Mouse (Mus musculus) lung, postnatal 4 days (tissue): Measurements from ENCODE around the gene 1600002K03Rik.
"Not testable (repeated sequence)": the region's sequence is repeated elsewhere in the genome, so short reads cannot be mapped to it uniquely, and the experiment has no call there.

Source experiments
- DNase-seq, 2 experiments: peaks; one replicate each; pipeline ENCODE4 v3.0.0; 2021

1600002K03Rik gene

GRCm38 (mm10) chr10:80155277-80155676 lies 17.5 kb upstream of the 1600002K03Rik start:
- DNase-seq, result no peak

GRCm38 (mm10) chr10:80156002-80156751 lies 16.6 kb upstream of the 1600002K03Rik start:
- DNase-seq, result no peak

DNA sequence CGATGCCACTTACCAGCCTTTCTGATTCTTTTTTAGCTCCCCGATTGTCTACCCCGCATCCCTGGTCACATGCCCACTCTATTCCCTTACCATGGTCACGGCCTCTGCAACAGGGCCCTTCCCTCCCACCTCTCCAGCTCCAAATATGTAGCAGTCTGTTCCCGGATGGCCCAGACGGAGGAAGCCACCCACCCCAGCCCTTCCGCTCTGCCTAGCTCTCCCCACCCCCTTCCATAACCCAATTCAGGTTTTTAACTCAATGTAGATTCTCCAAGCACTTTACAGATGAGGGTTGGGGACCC lies 16.0 kb upstream of the 1600002K03Rik start:
- DNase-seq, result peak; percentile 60 to 74

DNA sequence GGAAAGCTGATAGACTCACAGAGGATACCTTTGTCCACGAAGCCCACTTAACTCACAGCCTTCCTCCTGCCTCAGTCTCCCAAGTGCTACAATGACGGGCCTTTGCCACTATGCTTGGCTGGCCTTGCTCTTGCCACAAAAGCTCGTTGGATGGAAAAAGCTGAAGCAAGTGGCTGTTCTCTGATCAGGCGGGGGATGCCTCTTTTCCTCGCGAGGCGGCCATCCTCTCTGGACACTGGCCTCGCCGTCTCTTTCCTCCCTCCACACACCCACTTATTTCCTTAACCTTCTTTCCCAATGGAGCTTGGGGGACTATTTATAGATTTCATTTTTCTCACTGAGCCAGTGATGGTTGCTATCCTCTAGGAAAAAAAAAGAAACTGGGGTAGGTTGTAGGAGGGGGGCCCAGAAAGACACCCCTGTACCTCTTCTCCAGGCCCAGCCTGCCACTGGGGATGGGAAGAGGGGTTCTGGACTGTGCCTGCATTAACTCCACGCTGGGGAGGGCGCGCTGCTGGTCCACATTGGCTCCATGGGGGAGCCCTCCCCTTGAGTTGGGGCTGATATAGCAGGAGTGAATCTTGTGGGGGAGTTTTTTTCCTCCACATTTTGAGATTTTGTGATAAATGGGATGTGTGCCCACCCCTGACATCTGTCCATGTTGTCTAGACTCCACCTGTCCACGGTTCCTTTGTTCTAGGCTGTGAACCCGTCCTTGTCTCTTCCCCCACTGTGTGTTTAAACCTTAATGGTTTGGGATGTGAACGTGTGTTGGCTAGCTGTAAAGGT lies 15.4 kb upstream of the 1600002K03Rik start:
- DNase-seq, result no peak

GRCm38 (mm10) chr10:80158307-80158986 lies 14.3 kb upstream of the 1600002K03Rik start:
- DNase-seq, result peak; percentile 89 to 93

DNA sequence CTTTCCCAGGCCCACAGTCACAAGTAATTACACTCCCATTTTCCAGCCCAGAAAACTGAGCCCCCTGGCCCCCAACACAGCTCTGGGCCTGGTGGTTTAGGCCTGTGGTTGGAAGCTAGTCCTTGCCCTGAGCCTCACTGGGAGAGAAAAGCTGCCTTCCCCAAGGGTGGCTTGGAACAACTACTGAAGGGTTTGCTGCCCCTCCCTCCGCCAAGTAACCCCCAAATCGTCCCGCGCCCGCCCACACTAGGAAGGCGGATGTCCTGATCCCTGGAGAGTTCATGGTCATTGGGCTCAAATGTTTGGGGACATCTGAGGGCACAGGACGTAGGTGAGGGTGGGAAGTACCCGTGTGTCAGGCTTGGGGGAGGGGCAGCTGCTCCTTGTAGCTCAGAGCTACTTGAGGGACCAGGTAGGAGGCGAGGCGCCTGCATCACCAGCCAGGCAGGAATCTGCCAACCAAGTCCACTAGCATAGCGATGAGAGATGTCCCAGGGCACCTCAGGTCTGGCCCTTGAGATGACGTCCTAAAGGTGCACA lies 13.7 kb upstream of the 1600002K03Rik start:
- peak; percentile 73 to 82 for DNase-seq

GRCm38 (mm10) chr10:80159561-80160454 lies 12.9 kb upstream of the 1600002K03Rik start:
- DNase-seq, result peak; percentile 99

- DNase-seq, result peak; percentile 93 to 94
Measured at GRCm38 (mm10) chr10:80160455-80161371, 12.0 kb upstream of the 1600002K03Rik start.

DNA sequence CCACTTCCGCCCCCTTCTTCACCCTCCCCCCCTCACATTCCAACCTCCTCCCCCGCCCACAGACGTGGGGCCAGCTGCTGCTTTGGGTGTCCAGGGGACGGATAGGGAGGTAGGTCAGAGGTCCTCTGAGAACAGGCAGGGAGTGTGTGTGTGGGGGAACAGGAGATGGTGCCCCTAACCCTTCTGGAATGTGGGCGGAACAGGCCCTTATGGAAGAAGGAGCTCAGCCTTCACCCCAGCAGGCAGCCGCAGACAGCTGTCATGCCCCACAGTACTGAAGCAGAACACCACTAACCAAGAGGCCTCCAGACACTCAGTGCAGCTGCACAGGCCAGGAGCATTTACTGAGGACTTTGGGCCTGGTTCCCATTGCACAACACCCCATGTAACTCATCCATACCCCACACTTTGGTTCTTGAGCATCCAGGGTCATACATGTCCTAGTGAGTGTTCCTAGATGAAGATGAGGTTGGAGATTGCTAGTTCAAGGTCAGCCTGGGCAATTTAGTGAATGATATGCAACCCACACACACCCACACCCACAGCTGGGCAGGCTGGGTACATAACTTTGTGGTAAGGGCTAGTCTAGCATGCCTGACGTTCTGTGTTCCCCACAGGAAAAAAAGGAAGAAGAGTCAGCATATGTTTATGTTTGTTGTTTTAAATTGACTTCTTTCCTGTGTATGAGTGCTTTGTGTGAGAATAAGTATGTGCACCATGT lies 11.1 kb upstream of the 1600002K03Rik start:
- DNase-seq, result peak; percentile 69 to 90

GRCm38 (mm10) chr10:80162243-80162608 lies 10.5 kb upstream of the 1600002K03Rik start:
- no peak for DNase-seq

DNA sequence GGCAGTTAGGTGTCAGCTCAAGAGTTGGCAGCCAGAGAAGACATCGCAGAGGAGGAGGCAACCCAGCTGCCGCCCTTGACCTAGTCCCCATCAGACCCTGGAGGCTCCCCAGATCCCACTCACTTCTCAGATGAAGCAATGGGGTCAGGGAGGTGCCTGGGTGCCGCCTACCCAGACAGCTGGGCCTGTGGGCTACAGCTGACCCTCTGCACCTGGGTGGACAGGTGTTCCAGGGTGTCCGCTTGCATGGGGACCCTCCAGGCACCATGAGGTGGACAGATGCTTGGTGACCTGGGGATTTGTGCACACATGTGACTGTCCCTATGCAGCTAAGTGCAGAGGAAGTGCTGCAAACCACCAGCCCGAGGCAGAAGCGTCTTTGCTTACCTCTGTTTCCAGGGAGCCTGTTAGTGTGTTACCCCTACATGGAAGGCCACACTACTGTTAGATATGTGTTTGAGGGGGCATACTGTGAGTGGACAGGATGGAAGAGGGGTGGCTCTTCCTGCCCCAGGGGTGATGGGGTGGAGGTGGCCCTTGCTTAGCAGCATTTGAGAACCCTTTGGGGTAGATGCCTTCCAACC lies 9.9 kb upstream of the 1600002K03Rik start:
- no peak for DNase-seq

DNA sequence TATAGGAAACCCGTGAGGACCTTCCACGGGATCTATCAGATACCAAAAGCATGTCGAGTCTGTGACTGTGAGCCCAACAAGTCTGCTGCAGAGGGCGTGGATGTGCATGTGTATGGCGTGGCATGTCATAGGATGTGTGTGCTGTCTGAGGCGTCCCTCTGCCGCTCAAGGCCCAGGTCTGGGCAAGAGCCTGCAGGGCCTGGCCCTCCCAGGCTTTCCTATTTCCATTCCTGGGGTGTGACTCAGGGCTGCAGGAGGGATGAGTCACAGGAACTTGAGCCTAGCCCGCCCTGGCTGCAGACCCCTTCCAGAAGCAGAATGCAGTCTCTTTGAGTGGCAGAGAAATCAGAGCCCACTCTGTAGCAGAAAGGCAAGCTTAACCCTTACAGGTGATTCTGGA lies 9.0 kb upstream of the 1600002K03Rik start:
- peak; percentile 54 to 70 for DNase-seq

- peak in 1 of 2 experiments; percentile 35 for DNase-seq
Measured at GRCm38 (mm10) chr10:80164161-80164997, 8.4 kb upstream of the 1600002K03Rik start.

- DNase-seq, result peak; percentile 96 to 98
Measured at GRCm38 (mm10) chr10:80164998-80165344, 7.8 kb upstream of the 1600002K03Rik start.

- DNase-seq, result peak in 1 of 2 experiments; percentile 56
Measured at GRCm38 (mm10) chr10:80165392-80166128, 7.2 kb upstream of the 1600002K03Rik start, which contains the start of gene Cirbp. Gene Cirbp, plus strand, starts transcription at chr10:80165985.

- DNase-seq, result not testable (repeated sequence)
Measured at GRCm38 (mm10) chr10:80166136-80166535, 6.6 kb upstream of the 1600002K03Rik start.

DNA sequence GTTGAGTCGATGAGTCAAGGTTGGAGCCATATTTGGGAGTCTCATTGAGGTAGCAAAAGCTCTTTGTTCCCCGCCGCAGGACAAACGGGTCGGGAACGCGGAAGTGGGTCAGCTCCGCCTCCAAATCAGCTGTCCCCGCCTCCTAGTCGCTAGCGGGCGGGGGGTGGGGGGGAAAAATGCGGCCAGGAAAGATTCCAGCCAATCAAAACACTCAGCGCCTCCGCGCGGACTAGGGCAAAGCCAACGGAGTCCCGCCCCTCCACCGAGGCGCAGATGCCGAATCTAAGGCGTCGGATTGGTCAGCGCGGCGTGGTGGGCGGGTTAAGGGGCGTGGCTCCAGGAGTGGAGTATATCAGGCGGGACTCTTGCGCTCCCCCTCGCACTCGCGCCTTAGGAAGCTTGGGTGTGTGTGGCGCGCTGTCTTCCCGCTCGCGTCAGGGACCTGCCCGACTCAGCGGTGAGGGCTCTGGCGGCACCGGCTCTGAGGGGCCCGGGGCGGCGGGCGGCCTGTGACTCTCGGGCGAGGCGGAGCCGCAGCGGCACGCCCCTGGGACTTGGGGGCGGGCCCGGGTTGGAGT lies 5.2 kb upstream of the 1600002K03Rik start:
- peak; percentile 98 to 99 for DNase-seq
